Mouse (Mus musculus) kidney, postnatal 14 days (tissue): Measurements from ENCODE around the gene Thra.
A peak's percentile ranks its signal among the peaks of the same experiment; 100 is the strongest.

Experiments
- DNase-seq: peaks from one replicate; pipeline ENCODE4 v3.0.0; 2022; ENCODE audit warnings: mixed read lengths

The Thra gene

DNA sequence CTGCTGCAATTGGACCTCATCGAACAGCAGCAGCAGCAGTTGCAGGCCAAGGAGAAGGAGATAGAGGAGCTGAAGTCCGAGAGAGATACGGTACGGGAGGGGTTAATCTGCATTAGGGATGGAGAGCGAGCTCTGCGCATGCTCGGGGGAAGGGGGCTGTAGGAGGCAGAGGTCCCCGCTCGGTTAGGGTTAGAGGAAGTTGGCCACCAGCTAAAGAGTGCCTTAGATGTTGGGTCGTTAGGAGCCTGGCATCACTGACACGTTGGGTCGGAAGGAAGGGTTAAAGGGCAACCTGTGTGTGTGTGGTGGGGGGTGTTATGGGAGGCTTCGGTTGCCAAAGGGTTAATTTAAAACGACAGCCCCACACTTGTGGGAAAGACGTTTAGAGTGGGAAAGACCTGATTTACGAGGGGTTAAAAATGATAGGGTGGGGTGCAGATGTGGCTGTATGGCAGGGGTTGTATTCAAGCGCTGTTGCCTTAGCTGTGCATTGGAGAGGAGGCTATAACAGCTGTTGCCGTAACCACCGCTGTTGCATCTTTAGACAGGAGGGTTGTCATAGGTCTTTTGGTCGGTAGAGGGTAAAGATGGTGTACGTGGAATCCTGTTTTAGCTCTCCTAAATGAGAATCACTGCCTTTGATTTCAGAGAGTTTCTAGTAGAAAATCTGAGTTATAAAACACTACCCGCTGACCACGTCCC, 56.2 kb downstream of the Thra start:
- peak; percentile 75 for DNase-seq

DNA sequence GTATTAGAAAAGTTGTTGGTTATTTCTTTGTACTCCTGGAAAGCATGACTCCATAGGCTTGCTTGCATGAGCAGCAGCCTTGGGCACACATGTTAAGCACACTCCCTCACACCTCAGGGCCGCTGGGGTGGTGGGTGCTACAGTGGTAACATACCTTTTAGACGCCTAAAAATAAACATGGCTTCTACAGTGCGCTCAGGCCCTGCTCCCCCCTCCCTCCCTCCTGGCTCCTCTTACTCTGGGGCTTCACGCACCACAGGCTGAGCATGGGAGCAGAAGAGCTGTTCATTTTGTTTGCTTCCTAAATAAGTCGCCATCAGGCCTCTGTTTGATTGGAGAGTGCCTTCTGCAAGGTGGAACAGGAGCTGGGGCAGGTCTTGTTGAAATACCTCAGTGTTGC, 56.9 kb downstream of the Thra start:
- no peak for DNase-seq

DNA sequence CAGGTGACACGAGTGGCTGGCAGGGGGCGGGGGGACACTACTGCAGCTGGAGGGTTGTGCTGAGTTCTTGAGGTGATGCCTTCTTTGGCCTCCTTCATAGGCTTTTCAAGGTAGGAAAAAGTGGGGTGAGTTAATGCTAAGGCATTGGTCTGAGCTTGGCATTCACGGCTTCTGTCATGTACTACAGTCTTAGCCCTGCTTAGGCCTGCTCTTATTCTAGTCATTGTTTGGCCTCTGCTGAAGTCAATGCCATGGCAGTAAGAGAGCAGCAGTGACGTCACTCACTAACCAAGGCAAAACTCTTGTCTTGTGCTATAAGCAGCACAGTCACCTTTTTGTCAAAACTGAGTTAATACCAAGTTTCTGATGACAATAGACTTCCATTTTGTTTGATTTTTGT, 57.5 kb downstream of the Thra start:
- no peak for DNase-seq

DNA sequence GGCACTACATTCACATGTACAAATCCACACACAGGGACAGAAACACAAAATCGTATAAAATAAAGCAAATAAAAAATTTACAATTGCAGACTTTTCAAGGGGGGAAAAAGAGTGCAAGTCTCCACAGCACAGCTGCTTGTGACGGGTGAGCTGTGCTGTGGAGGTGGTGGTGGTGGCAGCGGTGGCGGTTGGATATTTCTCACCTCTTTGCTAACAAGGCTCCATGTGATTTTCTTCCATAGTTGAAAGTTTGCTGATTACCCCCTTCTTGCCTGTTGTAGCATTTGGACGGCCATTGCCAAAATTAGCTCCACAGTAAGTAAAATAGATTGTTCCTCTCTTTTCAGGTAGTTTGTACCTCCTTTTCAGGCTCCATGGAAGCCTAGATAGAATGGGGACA, 64.2 kb downstream of the Thra start, which contains the start of gene Casc3:
Gene Casc3 (plus strand): TSS at position 301 of the 400 bp plus-strand sequence.
- DNase-seq = no peak

DNA sequence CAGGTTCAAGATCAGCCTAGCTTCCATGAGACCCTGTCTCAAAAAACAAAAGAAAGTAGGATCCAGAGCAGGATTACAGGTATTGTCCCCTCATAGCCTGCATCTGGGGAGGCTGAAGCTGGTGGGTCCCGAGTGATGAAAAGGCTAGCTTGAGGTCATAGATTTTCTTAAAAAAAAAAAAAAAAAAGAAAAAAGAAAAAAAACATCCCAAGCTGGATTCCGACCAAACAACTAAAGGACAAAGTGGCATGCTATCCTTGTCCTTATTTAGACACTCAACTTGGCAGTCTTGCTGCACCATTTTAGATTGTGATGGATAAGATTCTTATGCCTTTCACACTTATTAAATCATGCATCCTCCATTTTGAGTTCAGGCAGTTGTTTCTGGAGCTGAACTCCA, 68.0 kb downstream of the Thra start:
- DNase-seq = no peak

DNA sequence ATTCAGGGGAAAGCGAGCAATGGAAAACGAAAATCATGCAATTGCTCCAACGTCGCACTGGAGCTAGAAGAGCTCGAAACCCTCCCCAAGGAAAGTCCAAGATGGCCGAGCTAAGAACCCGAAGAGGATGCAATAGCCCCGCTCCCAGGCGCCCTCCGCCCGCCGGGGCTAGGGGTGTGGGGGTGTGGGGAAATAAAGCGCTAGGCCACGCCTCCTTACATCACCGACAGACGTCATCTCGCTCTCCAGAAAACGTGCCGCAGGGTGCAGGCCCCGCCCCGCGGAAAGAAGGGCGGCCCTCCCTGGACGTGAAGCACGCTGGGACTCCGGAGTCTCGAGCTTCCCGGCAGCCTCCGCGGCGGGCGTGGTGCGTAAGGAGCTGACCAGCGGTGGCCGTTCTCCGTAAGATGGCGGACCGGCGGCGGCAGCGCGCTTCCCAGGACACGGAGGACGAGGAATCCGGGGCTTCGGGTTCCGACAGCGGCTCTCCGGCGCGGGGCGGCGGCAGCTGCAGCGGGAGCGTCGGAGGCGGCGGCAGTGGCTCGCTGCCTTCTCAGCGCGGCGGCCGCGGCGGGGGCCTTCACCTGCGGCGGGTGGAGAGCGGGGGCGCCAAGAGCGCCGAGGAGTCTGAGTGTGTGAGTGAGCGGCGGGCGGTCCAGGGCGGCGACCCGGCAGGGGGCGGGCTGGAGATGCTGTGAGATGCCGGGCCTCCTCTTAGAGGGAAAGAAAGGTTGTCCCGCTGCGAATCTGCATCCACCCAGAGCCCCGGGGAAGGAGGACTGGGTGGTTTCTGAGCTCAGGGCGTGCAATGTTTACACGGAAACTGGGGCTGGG, 69.2 kb downstream of the Thra start:
- DNase-seq = peak; percentile 100

DNA sequence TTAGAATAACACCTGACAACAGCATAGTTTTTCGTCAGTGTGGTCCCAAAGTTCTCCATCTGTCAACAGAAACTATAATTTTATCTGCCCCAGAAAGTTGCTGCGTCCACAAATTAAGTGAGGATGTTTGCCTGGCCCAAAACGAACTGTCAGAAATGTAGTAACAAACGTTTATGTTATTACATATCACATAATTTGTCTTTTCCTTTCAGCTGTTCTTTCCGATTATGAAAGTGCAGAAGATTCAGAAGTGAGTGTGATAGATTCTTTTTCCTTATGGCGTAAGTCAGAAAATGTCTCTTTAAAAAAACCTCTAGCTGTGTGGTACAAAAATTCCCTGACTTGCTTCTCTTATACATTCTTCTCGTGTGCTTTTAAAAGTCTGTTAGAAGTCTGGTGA, 70.2 kb downstream of the Thra start:
- no peak for DNase-seq

DNA sequence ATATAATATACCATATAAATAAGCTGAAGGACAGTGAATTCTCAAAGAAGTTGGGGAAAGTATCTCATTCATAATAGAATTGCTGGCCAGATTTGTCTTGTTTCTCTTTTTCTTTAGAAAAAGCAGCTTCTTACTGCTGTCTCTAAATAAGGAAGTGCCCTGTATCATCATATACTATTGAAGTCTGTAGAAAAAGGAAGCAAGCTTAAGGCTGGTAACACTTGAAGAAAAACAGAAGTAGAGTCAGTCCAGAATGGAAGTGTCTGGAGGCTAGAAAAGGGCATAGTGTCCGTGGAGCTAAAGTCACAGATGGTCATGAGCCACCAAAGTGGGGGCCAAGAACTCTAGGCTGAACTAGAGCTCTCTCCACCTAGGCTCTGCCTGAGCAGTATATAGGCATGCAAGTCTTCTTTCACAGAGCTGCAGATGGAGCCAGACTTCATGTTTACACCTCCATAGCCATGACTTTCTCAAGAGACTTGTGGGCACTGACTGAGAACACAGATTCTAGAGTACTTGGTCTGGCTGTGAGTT, 76.3 kb downstream of the Thra start:
- no peak for DNase-seq
